Mouse (Mus musculus): ENCODE results near the gene Gm42906.

The Gm42906 gene

GRCm38 (mm10) chr5:151396119-151396518, 31.8 kb downstream of the Gm42906 start:
- ATAC-seq (ENCODE audit: insufficient number of reproducible peaks, low FRiP score, low TSS enrichment) = no peak

- ATAC-seq (ENCODE audit: insufficient number of reproducible peaks, low FRiP score, low TSS enrichment) = no peak
These were observed 33.3 kb downstream of the Gm42906 start for GRCm38 (mm10) chr5:151394690-151395089.

- ATAC-seq (ENCODE audit: insufficient number of reproducible peaks, low FRiP score, low TSS enrichment) = no peak
These were observed 33.9 kb downstream of the Gm42906 start for GRCm38 (mm10) chr5:151393821-151394662.

GRCm38 (mm10) chr5:151389827-151390226, 38.1 kb downstream of the Gm42906 start:
- no peak for ATAC-seq (ENCODE audit: insufficient number of reproducible peaks, low FRiP score, low TSS enrichment)

- no peak for ATAC-seq (ENCODE audit: insufficient number of reproducible peaks, low FRiP score, low TSS enrichment)
These were observed 48.1 kb downstream of the Gm42906 start for GRCm38 (mm10) chr5:151379896-151380295.

- ATAC-seq (ENCODE audit: insufficient number of reproducible peaks, low FRiP score, low TSS enrichment) = no peak
These were observed 48.8 kb downstream of the Gm42906 start for GRCm38 (mm10) chr5:151379210-151379609.

GRCm38 (mm10) chr5:151376931-151377330, 51.0 kb downstream of the Gm42906 start:
- ATAC-seq (ENCODE audit: insufficient number of reproducible peaks, low FRiP score, low TSS enrichment) = no peak

GRCm38 (mm10) chr5:151374825-151375224, 53.1 kb downstream of the Gm42906 start:
- ATAC-seq (ENCODE audit: insufficient number of reproducible peaks, low FRiP score, low TSS enrichment) = no peak

- ATAC-seq (ENCODE audit: insufficient number of reproducible peaks, low FRiP score, low TSS enrichment) = no peak
These were observed 56.8 kb downstream of the Gm42906 start for GRCm38 (mm10) chr5:151371130-151371529.

- ATAC-seq (ENCODE audit: insufficient number of reproducible peaks, low FRiP score, low TSS enrichment) = no peak
These were observed 58.6 kb downstream of the Gm42906 start for GRCm38 (mm10) chr5:151369306-151369721.

- ATAC-seq (ENCODE audit: insufficient number of reproducible peaks, low FRiP score, low TSS enrichment) = peak; percentile 99
These were observed 59.4 kb downstream of the Gm42906 start for GRCm38 (mm10) chr5:151368395-151369190.

GRCm38 (mm10) chr5:151367881-151368394, 60.0 kb downstream of the Gm42906 start:
- peak; percentile 27; the same call in 1 of the 2 replicates for ATAC-seq (ENCODE audit: insufficient number of reproducible peaks, low FRiP score, low TSS enrichment)

- ATAC-seq (ENCODE audit: insufficient number of reproducible peaks, low FRiP score, low TSS enrichment) = no peak
These were observed 60.6 kb downstream of the Gm42906 start for GRCm38 (mm10) chr5:151367317-151367716.

- ATAC-seq (ENCODE audit: insufficient number of reproducible peaks, low FRiP score, low TSS enrichment) = no peak
These were observed 64.5 kb downstream of the Gm42906 start for GRCm38 (mm10) chr5:151363343-151364000.

GRCm38 (mm10) chr5:151349616-151350015, 78.3 kb downstream of the Gm42906 start:
- ATAC-seq (ENCODE audit: insufficient number of reproducible peaks, low FRiP score, low TSS enrichment) = no peak

GRCm38 (mm10) chr5:151348418-151348817, 79.5 kb downstream of the Gm42906 start:
- ATAC-seq (ENCODE audit: insufficient number of reproducible peaks, low FRiP score, low TSS enrichment) = no peak

GRCm38 (mm10) chr5:151346626-151347025, 81.3 kb downstream of the Gm42906 start:
- no peak for ATAC-seq (ENCODE audit: insufficient number of reproducible peaks, low FRiP score, low TSS enrichment)

GRCm38 (mm10) chr5:151344737-151345136, 83.2 kb downstream of the Gm42906 start:
- no peak for ATAC-seq (ENCODE audit: insufficient number of reproducible peaks, low FRiP score, low TSS enrichment)

GRCm38 (mm10) chr5:151333686-151334085, 94.3 kb downstream of the Gm42906 start:
- no peak for ATAC-seq (ENCODE audit: insufficient number of reproducible peaks, low FRiP score, low TSS enrichment)

GRCm38 (mm10) chr5:151333191-151333594, 94.8 kb downstream of the Gm42906 start:
- ATAC-seq (ENCODE audit: insufficient number of reproducible peaks, low FRiP score, low TSS enrichment) = no peak

All from cerebellum, adult (tissue).